Mouse (Mus musculus) large intestine, adult 2 months (tissue): ENCODE results near the gene Arl9. TPM values are rescaled to one million over a fixed set of nuclear protein-coding genes. Genes with fewer than 3 reads are reported as not detected.
"Not testable (repeated sequence)": the region's sequence is repeated elsewhere in the genome, so short reads cannot be mapped to it uniquely, and the experiment has no call there.

ENCODE experiments used
- DNase-seq: peaks from one replicate; pipeline ENCODE4 v3.0.0-alpha.2; 2012; ENCODE audit warnings: low read depth, low spot score
- WGBS: fragments of 180-500 bp; shearing (Covaris S2); methylation state at CpG from one replicate; pipeline ENCODE4 v1.1.7; 2018; 5-methylcytosine and 5-hydroxymethylcytosine counted together
- polyA plus RNA-seq: library from polyadenylated mRNA; depleted of rRNA; stranded (reverse); fragments of >200 nt; gene quantifications from 2 replicates; pipeline ENCODE4 v1.2.3, GENCODE M21; 2012; rRNA removed

Arl9 gene
- polyA plus RNA-seq = 0.40 TPM in 1 of 2 replicates, not detected in the other

DNA sequence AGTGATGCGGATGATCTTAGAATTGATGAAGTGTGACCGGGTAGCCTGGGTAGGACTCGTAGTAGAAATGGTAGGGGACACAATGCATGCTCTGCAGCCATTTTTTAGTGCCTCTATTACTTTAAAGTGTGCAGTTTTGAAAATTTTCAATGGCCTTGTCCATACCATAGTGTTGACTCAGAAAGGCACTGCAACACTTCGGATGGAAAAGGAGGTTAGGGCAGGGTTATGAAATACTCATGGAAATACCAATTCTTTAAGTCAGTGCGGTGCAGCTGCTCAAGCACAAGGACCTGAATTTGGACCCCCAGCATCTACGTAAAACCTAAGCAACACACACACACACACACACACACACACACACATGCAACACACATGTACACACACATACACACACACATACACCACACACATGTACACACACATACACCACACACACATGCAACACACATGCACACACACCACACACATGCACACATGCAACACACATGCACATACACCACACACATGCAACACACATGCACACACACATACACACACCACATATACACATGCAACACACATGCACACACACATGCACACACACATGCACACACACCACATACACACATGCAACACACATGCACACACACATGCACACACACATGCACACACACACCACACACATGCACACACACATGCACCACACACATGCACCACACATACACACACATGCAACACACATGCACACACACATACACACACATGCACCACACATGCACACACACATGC lies at the start of gene Arl9:
Gene Arl9 (plus strand): TSS at position 5 of the 771 bp plus-strand sequence.
- WGBS = 92% methylated on average over 6 of the region's 6 CpGs
- DNase-seq = no peak

DNA sequence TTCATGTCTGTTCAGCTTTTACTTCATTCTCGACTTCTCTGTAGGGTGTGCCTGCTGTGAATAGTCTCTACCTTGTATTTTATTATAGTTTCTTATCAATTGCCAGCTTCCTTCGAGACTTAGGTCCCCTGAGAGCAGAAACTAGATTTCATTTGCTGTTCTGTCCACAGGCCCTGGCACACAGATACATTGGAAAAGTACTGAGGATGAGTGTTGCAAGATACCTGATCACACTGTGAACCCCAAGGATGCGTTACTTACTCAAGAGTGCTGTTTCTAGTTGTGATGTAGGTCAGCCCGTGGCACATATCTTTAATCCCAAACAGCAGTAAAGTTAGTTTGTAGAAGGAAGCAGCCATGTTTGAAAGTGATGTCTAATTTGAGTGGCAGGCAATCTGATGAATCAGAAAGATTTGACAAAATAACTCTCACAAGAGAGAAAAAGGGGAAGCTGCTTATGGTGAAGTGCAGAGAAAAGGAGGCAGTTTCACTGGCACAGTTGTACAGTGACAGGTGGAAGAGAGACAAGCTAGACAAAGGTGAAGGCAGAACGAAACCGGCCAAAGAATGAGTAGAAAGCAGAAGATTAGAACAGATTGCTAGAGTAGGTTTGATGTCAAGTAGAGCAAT lies 49.5 kb upstream of the Arl9 start:
- WGBS = 40% methylated on average over 6 of the region's 6 CpGs
- no peak for DNase-seq

DNA sequence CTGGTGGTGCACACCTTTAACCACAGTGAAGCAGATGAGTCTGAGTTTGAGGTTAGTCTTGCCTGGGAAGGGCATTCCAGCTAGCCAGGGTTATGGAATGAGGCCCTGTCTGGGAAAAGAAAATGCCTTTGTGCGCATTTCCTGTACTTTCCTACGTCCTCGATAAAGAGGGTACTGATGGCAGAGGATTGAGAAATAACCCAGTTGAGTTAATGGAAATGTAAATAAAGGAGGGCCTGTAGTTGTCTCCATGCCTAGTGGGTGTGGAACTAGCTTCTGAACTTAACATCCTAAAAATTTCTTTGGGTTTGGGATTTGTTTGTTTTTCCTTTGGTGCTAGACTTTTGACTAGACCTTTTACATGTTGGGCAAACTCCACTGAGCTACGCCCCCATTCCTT lies 48.4 kb upstream of the Arl9 start:
- DNase-seq = no peak

DNA sequence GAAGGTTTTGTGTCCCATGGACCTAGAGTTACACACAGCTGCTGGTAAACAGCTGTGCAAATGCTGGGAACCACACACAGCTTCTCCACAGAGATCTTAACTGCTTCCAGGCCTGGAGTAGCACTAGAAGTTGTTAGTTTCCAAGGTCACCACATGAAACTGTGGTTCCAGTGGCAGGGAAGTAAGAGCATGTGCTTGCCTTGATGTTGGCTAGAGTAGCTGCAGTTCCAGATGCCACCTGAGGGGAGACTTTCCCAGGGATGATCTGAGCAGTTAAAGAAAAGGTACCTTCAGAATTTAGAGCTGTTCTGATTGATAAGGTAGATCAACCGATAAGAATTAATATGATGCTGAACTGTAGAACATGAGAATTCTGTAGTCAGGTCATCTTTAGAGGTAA lies 45.9 kb upstream of the Arl9 start:
- WGBS = 94% methylated on average over 1 of the region's 1 CpGs
- no peak for DNase-seq

More for the DNA sequence above, 48.4 kb upstream of the Arl9 start:
- 32% methylated on average over 4 of the region's 4 CpGs for WGBS

DNA sequence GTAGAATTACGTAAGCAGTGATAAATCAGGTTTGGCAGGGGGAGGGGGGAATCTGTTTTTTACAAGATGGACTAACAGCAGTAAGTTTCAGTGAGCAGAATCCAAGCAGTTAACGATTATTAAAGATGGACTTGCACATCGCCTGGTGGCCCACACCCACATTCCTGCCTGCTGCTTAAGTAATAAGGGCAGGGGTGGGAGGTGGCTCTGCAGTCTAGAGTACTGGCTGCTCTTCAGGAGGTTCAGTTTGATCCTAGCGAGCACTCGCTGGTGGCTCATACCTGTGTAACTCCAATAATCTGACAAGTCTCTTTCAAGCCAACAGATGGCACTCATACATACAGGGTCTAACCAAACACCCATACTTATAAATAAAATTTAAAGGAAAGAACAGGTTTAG lies 44.3 kb upstream of the Arl9 start:
- 65% methylated on average over 5 of the region's 5 CpGs for WGBS
- DNase-seq = no peak

DNA sequence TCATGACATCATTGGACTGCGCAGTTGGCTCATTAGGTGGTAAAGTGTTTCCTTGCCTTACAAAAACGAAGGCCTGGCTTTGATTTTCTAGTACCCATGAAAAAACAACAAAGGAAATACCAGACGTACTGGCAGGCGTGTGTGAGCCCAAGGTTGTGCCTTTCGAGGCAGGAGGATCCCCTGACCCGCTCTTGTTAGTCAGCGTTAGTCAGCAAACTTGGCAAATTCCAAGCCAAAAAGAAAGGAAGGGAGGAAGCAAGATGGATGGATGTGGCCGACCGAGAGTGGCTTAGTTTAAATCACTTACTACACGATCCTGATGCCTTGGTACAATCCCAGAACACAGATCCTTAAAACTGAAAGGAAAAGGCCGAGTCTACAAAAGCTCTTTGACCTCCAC lies 41.3 kb upstream of the Arl9 start:
- DNase-seq = no peak
- WGBS = 77% methylated on average over 11 of the region's 11 CpGs

DNA sequence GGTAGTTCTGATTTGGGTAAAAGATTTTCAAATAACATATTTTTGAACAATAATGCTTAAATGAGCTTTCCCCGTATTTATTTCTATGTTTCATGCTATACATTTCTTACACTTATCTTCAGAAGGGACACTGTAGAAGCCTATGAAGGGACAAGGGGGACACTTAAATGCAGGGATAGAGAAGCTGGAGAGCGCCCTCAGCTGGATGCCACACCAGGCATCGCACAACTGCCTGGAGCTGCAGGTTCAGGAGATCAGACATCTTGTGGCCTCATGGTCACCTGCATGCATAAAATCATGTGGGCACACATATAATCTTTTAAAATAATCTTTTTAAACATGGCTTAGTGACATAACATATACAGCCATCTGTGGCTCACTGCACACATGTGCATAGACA lies 39.2 kb upstream of the Arl9 start:
- WGBS = 97% methylated on average over 3 of the region's 3 CpGs
- no peak for DNase-seq

DNA sequence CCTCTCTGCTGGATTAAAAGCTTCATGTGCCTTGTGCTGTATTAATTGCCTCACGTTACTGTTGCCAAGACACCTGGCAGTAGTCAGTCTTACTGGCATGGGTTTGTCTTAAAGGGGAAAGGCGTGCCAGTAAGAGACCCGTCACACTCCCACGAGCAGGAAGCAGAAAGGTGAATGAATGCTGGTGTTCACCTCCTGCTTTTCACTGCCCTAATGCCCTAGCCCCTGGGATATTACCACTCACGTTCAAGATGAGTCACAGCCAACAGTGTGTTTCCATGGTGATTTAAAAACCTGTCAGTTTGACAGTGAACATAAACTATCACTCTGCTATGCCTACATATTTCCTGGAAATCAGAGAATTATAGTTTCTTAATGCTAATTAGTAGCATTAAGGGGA lies 34.6 kb upstream of the Arl9 start:
- DNase-seq = no peak
- 43% methylated on average over 5 of the region's 5 CpGs for WGBS

DNA sequence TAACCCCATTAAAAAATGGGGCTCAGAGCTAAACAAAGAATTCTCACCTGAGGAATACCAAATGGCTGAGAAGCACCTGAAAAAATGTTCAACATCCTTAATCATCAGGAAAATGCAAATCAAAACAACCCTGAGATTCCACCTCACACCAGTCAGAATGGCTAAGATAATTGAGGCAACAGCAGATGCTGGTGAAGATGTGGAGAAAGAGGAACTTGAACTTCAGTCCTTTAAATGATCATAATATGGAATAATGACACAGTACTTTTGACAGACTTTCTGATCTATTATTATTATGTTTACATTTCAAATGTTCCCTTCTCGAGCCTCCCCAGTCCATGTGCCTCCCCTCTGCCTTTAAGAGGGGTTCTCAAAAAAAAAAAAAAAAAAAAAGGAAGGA lies 32.7 kb upstream of the Arl9 start:
- not testable (repeated sequence) for DNase-seq
- 62% methylated on average over 1 of the region's 1 CpGs for WGBS

DNA sequence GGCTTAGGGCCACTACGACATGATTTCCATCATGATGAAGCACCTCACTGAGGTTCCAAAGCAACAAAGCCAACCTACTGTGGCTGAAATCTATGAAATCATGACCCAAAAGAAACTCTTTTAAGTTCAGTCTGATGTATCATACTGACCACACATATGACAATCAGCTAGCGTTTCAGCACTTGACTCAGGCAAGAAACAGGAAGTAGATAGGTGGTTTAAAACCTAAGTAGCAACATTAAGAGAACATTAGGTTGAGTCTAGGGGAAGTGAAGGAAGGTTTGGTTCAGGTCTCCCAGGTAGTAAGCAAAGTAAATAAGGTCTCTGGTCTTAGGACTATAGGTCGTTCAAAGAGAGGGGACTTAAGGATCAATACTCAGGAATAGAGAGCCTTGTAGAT lies 30.4 kb upstream of the Arl9 start:
- 52% methylated on average over 3 of the region's 3 CpGs for WGBS
- no peak for DNase-seq

DNA sequence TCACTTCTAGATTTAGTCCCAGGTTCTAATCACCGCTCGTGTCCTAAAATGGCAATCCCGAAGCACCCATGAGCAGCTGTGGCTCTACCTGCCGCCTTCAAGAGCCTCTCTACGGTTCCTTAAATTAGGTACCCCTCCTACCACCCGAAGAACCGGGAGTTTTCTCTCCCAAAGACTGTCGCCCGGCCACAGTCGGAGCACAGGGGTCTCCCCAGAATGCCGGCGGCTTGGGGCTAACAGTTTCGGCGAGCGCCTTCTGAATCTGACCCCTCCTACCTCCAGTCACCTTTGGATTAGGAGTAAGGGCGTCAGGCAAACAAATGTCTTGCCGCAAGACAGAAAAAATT lies 29.7 kb upstream of the Arl9 start:
- no peak for DNase-seq
- WGBS = under 1% methylated on average over 17 of the region's 17 CpGs

DNA sequence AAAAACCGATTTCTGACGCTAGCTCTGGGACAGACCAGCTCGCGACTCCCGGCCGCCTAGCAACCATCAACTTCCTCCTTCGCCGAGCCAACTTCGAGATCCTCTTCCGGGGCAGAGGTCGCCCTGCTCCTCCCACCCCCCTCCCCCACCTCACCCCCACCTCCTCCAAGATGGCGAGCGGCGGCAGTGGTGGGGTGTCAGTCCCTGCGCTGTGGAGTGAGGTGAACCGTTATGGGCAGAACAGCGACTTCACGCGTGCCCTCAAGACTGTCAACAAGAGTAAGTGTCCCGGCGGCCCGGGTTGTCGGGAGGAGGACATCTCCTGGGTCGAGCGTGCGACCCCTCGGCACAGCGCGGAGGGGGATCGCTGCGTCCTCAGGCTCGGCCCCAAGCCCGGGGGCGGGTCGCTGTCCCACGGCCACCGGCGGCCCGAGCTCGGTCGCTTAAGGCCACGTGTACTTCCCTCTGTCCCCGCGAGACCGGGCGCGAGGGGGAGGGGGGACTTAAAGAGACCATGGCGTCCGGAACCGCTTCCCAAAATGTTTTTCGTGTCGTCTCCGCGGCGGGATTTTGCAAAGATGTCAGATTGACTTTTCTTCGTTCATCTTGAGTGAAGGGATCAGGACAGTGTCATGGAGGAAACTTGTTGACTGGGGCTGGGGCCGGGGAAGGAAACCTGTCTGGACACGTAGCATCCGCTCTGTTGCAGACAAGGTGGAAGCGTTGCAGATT lies 29.1 kb upstream of the Arl9 start, which contains the start of gene Srp72:
Gene Srp72 (plus strand): TSS at position 130 of the 732 bp plus-strand sequence.
- WGBS = under 1% methylated on average over 60 of the region's 60 CpGs
- no peak for DNase-seq

DNA sequence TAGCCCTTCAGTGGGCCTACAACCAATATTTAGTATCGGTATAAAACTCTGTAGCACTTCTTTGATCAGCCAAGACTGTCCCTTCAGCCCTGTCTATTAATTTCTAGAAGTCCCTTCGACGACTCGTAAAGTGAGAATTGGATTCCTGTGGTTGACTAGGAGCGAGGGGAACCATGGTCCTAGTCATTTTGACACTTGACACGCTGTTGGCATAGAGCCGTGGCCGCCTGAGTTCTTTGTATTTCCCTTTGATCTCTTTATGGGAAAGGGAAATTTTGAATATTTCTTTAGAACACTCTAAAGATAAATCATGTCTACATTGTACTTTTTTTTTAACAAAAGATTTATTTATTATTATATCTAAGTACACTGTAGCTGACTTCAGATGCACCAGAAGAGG lies 28.1 kb upstream of the Arl9 start:
- WGBS = 80% methylated on average over 8 of the region's 8 CpGs

DNA sequence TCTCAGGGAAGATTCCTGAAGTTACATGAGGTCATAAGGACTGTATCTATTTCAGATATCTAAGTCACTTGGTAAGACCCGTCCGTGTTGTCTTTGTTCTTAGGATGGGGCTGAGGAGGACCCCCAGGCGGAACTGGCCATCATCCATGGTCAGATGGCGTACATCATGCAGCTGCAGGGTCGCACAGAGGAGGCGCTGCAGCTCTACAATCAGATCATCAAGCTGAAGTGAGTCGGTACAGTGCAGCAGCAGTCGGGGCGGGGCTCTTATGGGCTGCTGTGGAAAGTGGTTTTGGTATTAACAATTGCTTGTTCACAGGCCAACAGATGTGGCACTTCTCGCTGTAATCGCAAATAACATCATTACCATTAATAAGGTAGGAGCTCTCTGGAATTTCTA lies 19.8 kb upstream of the Arl9 start:
- no peak for DNase-seq
- WGBS = 91% methylated on average over 11 of the region's 11 CpGs

More for the DNA sequence above, 28.1 kb upstream of the Arl9 start:
- no peak for DNase-seq

DNA sequence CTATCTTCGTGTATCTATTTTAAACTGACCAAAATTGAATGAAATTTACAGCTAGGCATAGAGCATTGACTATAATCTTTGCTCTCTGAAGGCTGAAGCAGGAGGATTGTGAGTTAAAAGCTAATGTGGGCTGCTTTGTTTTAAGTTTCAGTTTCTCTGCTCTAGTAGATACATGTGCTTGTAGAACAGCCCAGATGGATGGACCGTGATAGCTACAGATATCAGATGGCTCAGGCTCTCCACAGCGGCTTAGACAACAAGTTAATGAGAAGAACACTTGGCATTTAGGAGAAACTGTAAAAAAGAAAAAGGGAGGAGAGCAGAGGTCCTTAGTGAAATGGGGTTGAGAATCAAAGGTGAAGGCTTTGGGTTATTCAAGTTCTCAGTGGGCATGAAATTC lies 13.1 kb upstream of the Arl9 start:
- 97% methylated on average over 3 of the region's 3 CpGs for WGBS
- no peak for DNase-seq

DNA sequence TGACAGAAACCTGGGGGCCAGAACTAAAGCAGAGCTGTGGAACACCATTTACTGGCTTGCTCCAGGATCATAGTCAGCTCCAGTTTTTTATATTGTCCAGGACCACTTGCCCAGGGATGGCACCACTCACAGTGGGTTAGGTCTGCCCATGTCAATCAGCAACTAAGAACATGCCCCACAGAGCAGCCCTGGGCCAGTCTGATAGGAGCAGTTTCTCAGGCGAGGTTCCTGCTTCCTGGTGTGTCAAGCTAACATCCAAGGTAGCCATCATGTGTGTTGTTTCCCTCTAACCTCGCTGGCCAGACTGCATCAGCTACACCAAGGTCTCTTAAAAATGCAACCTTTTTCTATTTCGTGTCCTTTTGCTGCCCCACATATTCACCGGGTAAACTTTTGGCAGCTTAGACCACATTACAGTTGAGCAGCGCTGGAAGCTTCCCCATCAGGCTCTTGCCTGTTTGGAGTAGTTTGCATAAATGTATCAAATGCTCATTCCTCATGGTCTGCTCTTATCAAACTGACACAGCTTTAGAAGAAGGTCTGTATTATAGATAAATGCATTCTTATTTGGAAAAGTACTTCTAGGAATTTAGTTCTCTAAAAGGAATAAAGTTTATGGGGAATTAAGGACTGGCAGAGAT lies 10.6 kb upstream of the Arl9 start:
- 99% methylated on average over 5 of the region's 5 CpGs for WGBS
- DNase-seq = no peak

DNA sequence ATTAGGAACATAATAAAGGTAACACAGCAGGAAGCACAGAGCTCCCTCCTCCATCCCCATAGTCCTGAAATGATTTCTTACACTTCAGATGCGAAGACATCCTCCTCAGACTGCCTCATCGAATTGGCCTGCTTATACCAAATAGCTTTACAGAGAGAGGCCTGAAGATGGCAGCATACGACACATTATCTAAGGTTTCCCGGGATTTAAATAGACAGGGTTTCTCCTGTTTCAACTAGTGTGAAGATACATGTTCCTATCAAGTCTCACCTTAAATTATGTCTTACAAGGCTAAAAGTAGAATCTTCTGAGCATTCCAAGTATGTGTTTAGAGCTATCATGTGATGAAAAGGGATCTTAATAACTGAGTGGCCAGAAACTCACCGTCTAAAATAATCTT lies 5.4 kb upstream of the Arl9 start:
- WGBS = 40% methylated on average over 5 of the region's 5 CpGs
- DNase-seq = no peak

DNA sequence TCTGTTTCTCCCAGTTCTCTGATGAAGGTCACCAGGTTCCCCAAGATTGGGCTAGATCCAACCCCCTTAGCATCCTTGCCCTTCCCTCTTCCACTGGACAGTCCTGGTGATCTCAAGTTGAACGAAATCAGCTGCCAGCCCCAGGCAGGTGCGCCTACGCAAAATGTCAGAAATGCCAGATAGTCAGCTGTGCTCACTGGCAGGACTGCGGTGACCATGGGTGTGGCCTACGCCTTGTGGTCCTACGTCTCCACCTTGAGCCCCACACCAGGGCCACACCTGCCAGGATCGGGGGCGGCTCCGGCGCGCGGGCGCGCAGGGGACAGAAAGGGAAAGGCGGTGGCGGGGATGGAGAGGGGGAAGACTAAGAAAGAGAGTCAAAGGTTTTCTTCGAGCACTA lies 2.7 kb upstream of the Arl9 start:
- DNase-seq = no peak
- 92% methylated on average over 17 of the region's 17 CpGs for WGBS

DNA sequence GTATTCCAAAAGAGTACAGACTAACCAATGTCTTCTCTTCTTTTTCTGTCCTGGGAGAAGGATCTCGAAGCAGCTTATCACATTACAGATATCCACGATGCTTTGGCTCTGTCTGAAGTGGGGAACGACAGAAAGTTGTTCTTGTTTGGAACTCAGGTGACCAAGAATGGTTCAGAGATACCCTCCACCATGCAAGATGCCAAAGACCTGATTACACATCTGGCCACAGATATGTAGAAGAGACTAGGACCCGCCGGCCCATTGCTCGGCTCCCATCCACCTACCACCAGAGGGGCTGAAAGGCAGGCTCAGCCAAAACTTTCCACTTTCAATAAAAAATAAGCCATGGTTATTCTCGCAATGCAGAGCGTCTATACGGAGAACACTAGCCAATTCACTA lies 6.5 kb downstream of the Arl9 start:
- DNase-seq = no peak
- 92% methylated on average over 9 of the region's 9 CpGs for WGBS

DNA sequence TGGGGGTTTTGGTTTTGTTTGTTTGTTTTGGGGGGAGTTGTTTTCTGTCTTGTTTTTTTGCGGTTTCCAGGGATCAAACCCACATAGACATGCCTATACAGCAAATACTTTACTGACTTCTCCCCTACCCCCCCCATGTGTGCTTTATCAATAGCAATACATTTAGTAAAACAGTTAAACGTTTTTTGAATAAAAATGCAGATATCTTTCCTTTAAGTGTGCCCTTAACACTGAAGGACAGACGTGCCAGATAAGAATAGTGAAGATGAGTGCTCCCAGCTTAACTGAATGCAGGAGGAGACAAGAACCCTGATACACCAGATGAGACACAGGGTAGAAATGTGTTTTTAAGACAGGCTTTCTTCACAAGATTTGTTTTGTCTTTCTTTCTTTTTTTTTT lies 7.2 kb downstream of the Arl9 start:
- DNase-seq = no peak
- 65% methylated on average over 3 of the region's 3 CpGs for WGBS
